Mouse (Mus musculus) lung, postnatal 10 days (tissue): ENCODE data around the gene Clcn1.

Source experiments
- DNase-seq: peaks from one replicate; pipeline ENCODE4 v3.0.0; 2021

The Clcn1 gene

DNA sequence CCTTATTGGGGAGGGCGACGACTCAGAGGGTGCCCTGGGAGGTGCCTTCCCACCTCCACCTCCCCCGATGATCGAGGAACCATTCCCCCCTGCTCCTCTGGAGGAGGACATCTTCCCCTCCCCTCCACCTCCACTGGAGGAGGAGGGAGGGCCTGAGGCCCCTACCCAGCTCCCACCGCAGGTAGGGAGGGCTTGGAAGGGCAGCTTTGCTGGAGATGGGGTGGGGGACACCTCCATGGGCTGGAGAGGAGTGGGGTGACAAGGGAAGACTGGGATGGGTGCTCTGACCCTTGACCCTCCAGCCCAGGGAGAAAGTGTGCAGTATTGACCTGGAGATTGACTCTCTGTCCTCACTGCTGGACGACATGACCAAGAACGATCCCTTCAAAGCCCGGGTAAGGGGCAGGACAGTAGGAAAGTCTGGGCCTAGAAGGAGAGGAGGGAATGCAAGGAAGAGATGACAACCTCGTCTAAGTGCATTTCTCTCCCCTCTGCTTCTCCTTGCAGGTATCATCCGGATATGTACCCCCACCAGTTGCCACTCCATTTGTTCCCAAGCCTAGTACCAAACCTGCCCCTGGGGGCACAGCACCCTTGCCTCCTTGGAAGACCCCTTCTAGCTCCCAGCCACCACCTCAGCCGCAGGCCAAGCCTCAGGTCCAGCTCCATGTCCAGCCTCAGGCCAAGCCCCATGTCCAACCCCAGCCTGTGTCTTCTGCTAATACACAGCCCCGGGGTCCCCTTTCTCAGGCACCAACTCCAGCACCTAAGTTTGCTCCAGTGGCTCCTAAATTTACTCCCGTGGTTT lies 64.7 kb downstream of the Clcn1 start:
- DNase-seq = no peak

DNA sequence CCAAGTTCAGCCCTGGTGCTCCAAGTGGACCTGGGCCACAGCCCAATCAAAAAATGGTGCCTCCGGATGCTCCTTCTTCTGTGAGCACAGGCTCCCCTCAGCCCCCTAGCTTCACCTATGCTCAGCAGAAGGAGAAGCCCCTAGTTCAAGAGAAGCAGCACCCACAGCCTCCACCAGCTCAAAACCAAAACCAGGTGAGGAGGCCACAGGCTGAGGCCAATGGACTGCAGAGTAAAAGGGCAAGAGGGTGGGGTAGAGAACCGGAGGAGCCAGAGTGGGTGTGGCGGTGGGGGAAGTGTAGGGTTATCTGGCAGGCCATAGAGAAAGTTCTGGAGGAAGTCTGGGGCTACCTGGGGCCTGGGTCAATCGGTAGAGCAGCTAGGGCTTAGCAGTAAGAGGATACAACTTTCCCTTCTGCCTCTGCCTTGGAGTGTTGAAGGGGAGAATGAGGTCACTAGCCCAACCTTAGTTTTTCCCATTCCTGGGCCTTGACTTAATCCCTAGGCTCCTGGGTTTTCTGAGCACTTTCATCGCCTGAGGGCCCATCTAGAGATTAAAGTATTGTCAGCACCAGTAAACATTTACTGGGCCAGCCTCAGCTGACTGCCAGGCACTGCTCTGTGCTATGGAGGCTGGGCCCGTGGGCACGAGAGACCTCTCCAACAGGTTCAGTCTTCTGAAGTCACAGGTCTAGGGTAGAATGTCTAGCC lies 65.4 kb downstream of the Clcn1 start:
- DNase-seq = no peak

DNA sequence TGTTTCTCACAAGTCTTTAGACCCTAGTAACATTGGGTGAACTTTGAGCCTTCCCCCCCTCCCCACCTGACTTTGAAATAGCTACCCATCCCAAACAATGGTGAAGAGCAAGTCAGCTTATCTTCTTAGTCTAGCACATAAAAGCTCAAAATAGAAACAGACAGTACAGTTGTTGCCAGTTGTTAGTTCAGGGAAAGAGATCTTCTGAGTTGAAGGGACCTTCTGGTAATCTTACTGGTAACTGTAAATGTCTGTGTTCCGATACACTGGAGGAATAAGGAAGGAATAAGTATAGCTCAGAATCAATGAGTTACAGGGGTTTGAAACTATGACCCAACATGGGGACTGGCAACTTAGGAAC lies 66.0 kb downstream of the Clcn1 start:
- no peak for DNase-seq

DNA sequence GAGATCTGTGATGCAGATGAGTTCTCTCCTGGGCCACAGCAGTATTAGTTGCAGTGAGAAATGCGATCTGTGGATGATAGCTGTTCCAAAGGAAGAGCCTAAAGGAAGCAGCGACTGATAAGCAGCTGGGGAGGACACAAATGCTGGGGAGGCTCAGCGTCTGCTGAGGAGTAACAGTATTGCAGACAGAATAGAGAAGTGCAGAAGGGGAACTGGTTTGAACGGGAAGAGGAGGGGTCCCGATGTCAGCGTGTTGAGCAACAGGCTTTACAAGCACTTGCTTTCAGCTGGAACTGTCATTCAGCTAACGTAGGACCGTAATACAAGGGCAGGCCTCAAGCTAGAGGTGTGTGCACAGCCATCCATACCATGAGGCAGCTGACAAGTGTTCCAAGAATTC lies 66.7 kb downstream of the Clcn1 start:
- DNase-seq = no peak

DNA sequence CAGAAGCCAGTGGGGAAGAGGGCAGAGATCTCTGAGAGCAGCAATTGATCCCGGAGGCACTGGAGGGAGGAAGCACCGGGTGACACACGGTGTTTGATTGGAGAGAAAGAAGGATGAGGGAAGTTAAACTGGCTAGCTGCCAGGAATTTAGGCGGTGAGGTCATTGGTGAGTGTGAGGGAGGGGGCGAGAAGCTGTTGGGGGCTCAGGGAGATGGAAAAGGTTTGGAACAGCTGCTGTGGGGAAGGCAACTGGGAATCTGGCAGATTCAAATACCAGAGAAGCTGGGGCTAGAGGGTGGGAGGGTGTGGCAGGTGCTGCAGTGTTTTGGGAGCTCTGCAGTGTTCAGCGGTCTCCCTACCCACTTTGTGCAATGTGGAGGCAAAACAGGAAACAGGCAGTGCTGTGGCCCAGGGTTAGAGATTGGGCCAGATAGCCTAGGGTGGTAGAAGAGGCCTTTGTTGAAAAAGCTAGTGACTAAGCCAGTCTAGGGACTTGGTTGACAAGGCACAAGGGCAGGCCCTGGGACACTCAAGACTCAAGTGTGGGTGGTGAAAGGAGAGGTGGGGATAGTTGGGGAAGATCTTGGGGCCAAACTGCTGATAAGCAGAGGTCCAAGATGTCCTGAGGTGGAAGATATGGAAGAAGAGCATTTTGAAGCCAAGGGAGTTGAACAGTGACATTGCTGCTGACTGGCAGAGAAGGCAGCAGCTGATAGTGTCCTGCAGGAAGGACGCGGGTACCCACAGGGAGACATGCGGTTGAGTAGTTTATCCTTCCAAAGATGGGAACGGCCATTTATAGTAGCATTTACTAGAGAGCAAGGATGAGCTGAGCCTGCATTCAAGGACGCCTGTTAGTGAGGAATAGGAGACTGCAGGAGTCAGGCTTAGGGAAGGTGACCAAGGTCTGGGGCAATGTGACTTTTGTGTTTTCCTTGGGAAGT lies 67.9 kb downstream of the Clcn1 start:
- DNase-seq = peak; percentile 74

DNA sequence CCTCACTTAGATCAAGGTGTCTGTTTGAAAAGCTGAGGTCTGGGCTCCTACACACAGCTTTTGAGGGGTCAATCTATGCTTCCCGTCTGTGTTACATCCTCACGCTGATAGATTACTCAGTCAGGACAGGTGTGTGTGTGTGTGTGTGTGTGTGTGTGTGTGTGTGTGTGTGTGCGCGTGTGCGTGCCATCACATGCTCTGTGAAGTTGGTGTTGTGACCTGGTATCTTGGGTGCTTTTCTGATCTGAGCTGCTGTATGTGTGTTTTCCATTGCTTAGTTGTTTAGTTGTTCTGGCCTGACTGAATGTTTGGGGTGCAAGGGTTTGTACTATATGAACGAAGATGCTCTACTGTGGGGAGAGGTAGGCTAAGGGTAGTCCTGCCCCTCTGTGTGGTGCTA lies 68.9 kb downstream of the Clcn1 start:
- DNase-seq = no peak

DNA sequence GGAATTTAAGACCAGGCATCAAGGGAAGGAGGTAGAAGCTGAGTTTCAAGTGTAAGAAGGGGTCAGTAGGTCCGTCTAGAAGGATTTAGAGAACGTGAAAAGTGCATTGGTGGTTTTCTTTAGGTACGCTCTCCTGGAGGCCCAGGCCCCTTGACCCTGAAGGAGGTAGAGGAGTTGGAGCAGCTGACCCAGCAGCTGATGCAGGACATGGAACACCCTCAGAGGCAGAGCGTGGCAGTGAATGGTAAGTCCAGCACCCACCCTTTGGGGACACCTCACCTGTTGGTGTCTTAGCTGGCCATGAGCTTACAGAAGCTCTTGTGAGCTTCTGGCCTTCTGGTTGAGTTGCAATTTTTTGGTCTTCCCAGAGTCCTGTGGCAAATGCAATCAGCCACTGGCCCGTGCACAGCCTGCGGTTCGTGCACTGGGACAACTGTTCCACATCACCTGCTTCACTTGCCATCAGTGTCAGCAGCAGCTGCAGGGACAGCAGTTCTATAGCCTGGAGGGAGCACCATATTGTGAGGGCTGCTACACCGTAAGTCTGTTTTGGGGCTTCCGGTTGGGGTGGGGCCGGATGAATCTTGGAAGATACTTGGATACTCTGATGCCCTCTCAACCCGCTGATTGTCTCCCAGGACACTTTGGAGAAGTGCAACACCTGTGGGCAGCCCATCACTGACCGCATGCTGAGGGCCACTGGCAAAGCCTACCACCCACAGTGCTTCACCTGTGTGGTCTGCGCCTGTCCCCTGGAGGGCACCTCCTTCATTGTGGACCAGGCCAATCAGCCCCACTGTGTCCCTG lies 69.5 kb downstream of the Clcn1 start:
- DNase-seq = no peak

DNA sequence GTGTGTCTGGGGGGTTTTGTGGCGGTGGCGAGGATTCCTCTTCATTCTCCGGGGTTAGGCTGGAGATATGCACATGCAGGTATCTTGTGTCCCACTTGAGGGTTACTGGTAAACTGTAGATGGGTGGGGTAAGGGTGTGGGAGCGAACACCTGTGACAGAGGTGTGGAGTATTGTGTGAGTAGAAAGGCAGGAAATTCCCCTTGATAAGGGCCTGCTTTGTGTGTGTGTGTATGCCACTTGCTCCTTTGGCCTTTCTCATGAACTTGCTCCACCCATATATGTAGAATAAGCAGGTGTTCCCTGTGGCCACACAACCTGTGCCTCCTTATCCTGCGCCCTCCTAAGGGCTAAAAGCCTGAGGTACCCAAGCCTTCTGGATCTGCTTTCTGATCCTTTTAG lies 70.4 kb downstream of the Clcn1 start:
- no peak for DNase-seq

DNA sequence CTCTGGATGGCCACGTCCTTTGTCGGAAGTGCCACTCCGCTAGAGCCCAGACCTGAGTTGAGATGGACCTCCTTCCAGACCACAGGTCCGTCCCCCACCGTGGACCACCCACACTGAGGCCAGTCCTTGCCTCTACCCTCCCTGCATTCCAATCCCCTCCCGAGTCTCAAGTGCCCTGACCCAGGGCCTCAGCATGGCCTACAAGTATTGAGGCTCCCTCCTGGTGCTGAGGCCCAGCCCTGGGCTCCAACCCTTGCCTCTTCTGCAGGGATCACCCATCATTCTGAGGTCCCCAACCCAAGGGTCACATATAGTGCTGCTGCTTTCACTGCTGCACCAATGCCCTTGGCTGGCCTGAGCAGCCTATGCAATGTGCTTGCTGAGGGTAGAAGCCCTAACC lies 71.4 kb downstream of the Clcn1 start:
- DNase-seq = no peak

DNA sequence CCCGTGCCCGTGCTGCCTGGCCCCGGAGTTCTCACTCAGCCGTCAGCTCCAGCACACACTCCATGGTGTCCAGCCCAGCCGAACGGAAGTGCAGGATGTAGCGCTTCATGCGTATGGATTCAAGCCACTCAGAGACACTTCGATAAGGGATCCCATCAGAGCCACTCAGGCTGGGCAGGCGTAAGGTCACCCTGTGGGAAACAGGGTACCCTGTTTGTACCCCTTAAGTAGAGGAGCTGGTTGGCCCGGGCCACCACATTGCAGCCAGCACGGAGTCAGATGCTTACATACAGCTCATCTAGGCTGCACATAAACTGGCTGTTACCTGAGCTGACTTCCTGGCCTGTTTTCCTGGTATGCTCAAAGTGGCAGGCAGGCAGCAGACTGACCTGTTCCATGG lies 72.4 kb downstream of the Clcn1 start:
- DNase-seq = no peak

DNA sequence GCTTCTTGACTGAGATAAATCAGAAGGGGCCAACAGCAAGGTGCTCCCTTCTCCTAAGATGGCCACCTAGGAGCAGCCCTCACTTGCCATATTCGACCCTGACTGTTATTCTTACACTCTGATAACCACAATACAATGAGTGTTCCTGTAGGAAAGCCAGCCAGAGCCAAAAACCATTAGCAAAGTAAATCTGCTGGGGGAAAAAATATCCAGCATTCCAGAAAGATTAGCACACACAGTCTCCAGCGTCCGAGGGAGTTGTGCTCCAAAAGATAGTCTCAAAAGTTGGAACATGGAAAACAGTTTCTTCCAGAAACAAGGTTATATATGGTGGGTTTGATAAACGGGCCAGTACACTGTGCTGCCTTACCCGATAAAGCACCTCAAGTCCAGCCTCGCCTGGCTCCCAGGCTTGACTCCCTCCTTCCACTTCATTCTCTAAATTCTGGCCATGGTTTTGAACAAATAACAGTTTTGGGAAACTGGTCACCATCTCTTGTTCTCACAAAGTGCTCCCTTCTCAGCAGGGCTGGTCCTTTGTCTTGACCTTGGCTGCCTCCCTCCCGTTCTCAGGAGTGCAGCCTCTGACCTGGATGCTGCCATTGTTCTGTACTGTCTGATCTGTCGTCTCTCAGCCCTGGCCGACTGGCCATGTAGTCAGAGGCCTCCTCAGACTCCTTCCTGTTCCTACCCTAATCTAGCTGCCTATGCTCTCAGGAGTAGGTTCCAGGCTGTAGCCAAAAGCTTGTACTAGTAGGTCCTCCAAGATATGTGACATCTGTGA lies 73.1 kb downstream of the Clcn1 start:
- peak; percentile 60 for DNase-seq

DNA sequence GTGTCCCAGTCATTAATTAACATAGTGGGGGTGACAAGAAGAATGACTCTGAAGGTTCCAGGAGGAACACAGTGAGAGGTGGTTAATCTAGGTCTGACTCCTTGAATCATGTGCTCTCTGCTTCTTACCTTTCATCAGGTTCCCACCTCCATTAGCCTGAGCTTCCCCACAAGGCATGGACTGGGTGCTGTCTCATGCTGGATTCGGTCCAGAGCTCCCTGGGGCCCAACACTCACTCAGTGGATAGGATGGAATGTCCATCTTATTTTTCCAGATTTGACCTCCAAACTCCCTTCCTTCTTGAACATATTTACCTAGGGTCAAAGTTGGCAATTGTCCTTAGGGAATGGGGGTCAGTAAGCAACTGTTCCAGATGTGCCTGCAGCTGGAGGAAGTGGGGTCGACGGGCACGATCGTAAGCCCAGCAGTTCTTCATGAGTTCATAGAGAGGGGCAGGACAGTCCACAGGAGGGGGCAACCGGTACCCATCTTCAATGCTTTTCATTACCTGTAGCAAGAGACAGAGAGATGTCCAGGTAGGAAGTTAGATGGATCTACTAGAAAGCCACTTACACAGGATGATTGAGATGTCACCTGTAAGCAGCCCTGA lies 73.9 kb downstream of the Clcn1 start:
- no peak for DNase-seq

DNA sequence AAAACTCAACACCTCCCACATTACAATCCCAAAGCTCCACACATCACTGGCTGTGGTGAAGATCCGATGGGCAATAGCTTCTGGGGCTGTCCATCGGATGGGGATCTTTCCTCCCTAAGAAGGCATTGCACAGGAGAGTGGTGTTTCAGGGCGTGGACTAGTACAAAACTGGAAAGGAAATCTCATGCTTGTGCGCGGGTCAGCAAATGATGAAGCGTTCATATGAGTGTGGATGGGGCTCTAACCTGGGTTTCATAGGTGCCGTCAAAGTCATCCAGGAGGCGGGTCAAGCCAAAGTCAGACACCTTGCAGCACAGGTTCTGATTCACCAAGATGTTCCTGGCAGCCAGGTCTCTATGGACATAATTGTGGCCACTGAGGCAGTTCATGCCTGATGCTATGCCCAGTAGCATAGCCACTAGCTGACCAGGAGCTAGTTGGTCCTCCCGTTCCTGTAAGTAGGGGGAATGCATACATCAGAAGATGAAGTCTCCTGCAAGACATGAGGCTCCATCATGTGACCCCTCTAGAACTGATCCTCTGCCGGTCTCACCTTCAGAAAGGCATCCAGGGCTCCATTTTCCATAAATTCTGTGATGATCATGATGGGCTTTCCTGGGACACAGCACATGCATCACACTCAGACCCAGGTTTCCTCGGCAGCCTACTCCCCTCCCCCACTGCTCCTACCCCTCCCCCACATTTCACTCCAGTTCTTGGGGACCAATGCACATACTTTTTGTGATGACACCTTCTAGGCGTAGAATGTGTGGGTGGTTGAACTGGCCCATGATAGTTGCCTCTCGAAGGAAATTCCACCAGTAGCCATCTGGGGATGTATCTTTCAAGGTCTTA lies 74.8 kb downstream of the Clcn1 start:
- no peak for DNase-seq

DNA sequence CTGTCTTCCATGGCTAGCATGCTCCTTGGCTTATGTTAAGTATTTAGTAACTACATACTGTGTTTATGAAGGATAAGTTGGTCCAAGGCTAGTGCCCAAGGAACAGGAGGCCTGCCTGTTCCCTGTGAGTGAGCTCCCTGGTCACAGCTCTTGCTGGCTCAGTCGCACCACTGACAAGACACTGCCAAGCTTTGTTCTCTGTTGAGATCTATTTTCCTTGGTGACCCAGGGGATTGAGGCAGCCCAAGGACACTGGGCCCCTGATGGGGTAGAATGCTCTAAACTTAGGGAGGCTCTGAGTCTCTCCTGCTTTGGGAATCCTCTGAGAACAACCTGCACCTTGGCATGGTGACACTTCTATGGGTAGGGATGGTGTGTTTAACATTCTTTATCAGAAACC lies 75.6 kb downstream of the Clcn1 start:
- DNase-seq = no peak

DNA sequence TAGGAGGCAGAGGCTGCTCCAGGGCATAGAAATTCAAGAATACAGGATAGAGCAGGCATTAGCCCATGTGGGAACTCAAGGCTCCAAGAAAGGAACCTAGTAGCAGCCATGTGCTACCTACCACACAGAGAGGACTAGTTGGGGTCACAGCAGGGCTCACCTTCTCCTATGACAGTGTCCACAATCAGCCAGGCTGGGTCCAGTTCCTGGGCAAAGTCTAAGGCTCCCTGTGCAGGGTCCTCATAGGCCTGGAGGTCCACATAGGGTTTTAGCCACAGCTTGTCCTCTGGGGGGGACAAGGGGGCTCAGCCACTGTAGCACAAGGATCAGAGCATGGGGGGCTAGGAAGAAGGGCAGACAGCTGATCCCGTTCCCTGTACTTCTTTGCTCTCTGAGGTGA lies 76.0 kb downstream of the Clcn1 start:
- DNase-seq = no peak

DNA sequence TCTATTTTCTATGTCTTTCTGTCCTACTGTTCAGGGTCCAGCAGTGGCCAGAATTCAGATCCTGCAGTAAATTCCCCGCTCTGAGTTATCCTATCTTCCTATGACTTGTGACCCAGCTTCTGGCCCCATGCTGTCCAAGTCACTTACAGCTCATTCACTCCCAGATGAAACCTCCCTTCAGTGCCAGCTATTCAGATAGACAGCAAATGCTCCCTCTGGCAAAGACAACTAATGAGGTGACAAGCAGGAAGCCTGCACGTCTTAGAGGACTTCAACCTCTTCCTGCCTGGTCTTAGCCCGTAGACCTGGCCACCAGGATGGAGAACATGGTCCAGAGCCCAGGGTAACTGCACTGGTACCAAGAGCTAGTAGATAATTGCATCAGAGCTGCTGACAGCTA lies 76.5 kb downstream of the Clcn1 start:
- peak; percentile 78 for DNase-seq

DNA sequence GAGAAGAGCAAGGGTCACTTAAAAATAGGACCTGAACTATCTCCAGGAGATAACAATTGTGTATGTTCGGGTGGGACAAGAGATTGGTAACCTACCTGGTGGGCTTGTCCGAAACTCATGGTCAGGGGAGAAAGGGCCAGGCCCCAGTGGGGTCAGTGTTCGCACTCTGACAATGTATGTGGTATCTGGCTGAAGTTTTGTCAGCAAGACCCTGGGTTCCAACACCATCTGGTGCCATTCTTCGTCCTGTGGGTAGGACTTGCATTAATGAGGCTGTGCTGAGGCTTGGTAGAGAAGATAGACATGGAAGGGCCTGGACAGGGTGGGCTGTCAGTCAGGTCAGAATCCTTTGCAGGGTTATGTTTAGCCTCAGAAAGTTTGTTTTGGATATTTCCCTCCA lies 77.6 kb downstream of the Clcn1 start:
- no peak for DNase-seq

DNA sequence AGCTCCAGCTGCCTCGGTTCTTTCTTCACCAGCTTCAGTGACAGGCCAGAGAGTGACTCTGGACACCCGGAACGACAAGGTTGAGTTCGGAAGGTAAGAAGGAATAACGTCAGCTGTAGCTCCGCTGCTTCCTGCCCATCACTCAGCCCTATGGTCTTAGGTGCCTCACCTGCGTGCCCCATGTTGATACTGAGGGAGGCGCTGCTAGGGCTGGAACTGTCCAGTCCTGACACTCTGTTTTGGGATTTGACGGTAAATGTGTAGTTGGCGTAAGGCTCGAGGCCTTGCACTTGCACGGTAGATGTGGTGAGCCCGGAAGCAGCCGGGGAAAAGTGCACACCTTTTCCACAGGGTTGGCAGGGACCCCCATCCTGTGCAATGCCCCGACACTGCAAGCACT lies 78.1 kb downstream of the Clcn1 start:
- DNase-seq = no peak

DNA sequence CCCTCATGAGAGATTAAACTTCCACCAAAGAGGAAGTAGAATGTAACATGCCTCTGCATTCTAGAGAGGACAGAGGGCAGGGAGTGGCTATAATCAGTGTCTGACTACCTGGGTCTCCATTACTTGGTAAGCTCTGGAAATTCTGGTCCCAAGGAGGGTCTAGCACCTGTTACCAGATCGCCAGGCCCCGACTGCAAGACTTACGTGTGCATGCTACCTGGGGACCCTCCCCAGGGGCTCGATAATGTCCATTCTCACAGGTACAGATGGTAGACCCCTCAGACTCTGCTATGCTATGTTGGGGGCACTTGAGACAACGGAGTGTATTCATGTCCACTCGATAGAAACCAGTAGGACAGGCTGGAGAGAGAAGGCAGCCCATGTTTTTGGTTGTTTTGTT lies 78.7 kb downstream of the Clcn1 start:
- DNase-seq = no peak
